Mouse (Mus musculus) midbrain, embryonic 12.5 days (tissue): ENCODE measurements at regions not wholly inside any gene's neighbourhood (a gene's known extent, or its start where the extent isn't known, plus 50 kb on each side); places are given as distances from the start of the nearest gene placed in this dataset.
"Not testable (repeated sequence)": the region's sequence is repeated elsewhere in the genome, so short reads cannot be mapped to it uniquely, and the experiment has no call there.

Experiments
- ATAC-seq: fragments of 200-750 bp; cut with Nextera tagmentation; 2 replicates; pipeline ENCODE4 v1.8.0; 2017; ENCODE audit warnings: low read depth, moderate TSS enrichment, moderate library complexity; ENCODE audit not compliant: low FRiP score
- H3K27ac ChIP-seq: fragments of 300-500 bp; sonication (generic); replicated peaks from 2 replicates; pipeline ENCODE4 v1.5.1; 2016; ENCODE audit warnings: mild to moderate bottlenecking
- H3K27me3 ChIP-seq: fragments of 300-500 bp; sonication (generic); 2 replicates; pipeline ENCODE4 v1.6.1; 2016; ENCODE audit warnings: mild to moderate bottlenecking
- H3K36me3 ChIP-seq: fragments of 300-500 bp; sonication (generic); 2 replicates; pipeline ENCODE4 v1.6.1; 2016
- H3K4me1 ChIP-seq: fragments of 300-500 bp; sonication (generic); 2 replicates; pipeline ENCODE4 v1.6.1; 2016
- H3K4me2 ChIP-seq: fragments of 300-500 bp; sonication (generic); replicated peaks from 2 replicates; pipeline ENCODE4 v1.6.1; 2016; ENCODE audit warnings: mild to moderate bottlenecking, moderate library complexity
- H3K4me3 ChIP-seq: fragments of 300-500 bp; sonication (generic); 2 replicates; pipeline ENCODE4 v1.5.1; 2016; ENCODE audit warnings: mild to moderate bottlenecking
- H3K9ac ChIP-seq: fragments of 300-500 bp; sonication (generic); replicated peaks from 2 replicates; pipeline ENCODE4 v1.6.1; 2016; ENCODE audit warnings: mild to moderate bottlenecking, moderate library complexity
- H3K9me3 ChIP-seq: fragments of 300-500 bp; sonication (generic); 2 replicates; pipeline ENCODE4 v1.6.1; 2016; ENCODE audit warnings: mild to moderate bottlenecking
- whole genome bisulfite sequencing: fragments of 180-500 bp; shearing (Covaris S2); methylation state at CpG from one replicate; pipeline ENCODE4 v1.1.7; 2016; 5-methylcytosine and 5-hydroxymethylcytosine counted together

- Histone ChIP-seq H3K9me3 (no peaks in the 10 kb centered on the region), H3K9ac (no peak overlapping the region), H3K4me2 (no peak overlapping the region), H3K27ac (no peak overlapping the region), H3K4me1 (no peaks in the 10 kb centered on the region), H3K36me3 (no peaks in the 10 kb centered on the region), H3K4me3 (no peak overlapping the region), H3K27me3 (no peaks in the 10 kb centered on the region)
- WGBS: 85% methylated on average over 3 of the region's 3 CpGs
- ATAC-seq: no peak
Measured at GRCm38 (mm10) chr13:5920422-5920821, 59.1 kb downstream of the Klf6 start.

GRCm38 (mm10) chr13:5931433-5931832 lies 70.2 kb downstream of the Klf6 start:
- Histone ChIP-seq H3K9ac (no peak overlapping the region), H3K4me1 (no peaks in the 10 kb centered on the region), H3K27ac (no peak overlapping the region), H3K4me2 (no peak overlapping the region), H3K27me3 (no peaks in the 10 kb centered on the region), H3K36me3 (no peaks in the 10 kb centered on the region), H3K9me3 (no peaks in the 10 kb centered on the region), H3K4me3 (no peak overlapping the region)
- no peak for ATAC-seq
- 92% methylated on average over 2 of the region's 2 CpGs for WGBS

GRCm38 (mm10) chr13:5937436-5937835 lies 76.2 kb downstream of the Klf6 start:
- Histone ChIP-seq H3K27ac (no peak overlapping the region), H3K36me3 (no peaks in the 10 kb centered on the region), H3K4me2 (no peak overlapping the region)

GRCm38 (mm10) chr13:5937970-5938369 lies 76.7 kb downstream of the Klf6 start:
- 89% methylated on average over 4 of the region's 4 CpGs for WGBS
- no peaks in the 10 kb centered on the region for H3K4me1 ChIP-seq
- H3K36me3 ChIP-seq: no peaks in the 10 kb centered on the region
- H3K27me3 ChIP-seq: no peaks in the 10 kb centered on the region
- no peak overlapping the region for H3K4me3 ChIP-seq
- H3K9ac ChIP-seq: no peak overlapping the region
- H3K4me2 ChIP-seq: no peak overlapping the region
- no peak for ATAC-seq
- no peak overlapping the region for H3K27ac ChIP-seq
- H3K9me3 ChIP-seq: no peaks in the 10 kb centered on the region

More at GRCm38 (mm10) chr13:5937436-5937835, 76.2 kb downstream of the Klf6 start:
- H3K4me3 ChIP-seq: no peak overlapping the region
- no peaks in the 10 kb centered on the region for H3K4me1 ChIP-seq
- ATAC-seq: no peak
- H3K9me3 ChIP-seq: no peaks in the 10 kb centered on the region
- no peak overlapping the region for H3K9ac ChIP-seq
- no peaks in the 10 kb centered on the region for H3K27me3 ChIP-seq
- WGBS: 94% methylated on average over 2 of the region's 2 CpGs

GRCm38 (mm10) chr13:5939368-5939767 lies 78.1 kb downstream of the Klf6 start:
- no peak overlapping the region for H3K4me2 ChIP-seq
- H3K27me3 ChIP-seq: no peaks in the 10 kb centered on the region
- no peaks in the 10 kb centered on the region for H3K9me3 ChIP-seq
- no peak for ATAC-seq
- no peak overlapping the region for H3K9ac ChIP-seq
- H3K4me1 ChIP-seq: no peaks in the 10 kb centered on the region
- 93% methylated on average over 3 of the region's 3 CpGs for WGBS
- no peak overlapping the region for H3K4me3 ChIP-seq
- H3K27ac ChIP-seq: no peak overlapping the region
- H3K36me3 ChIP-seq: no peaks in the 10 kb centered on the region

- H3K4me3 ChIP-seq: no peak overlapping the region
- no peak overlapping the region for H3K4me2 ChIP-seq
- no peaks in the 10 kb centered on the region for H3K9me3 ChIP-seq
- H3K27ac ChIP-seq: no peak overlapping the region
- H3K9ac ChIP-seq: no peak overlapping the region
- H3K4me1 ChIP-seq: no peaks in the 10 kb centered on the region
- no peaks in the 10 kb centered on the region for H3K27me3 ChIP-seq
- no peaks in the 10 kb centered on the region for H3K36me3 ChIP-seq
- 82% methylated on average over 2 of the region's 2 CpGs for WGBS
- ATAC-seq: no peak
Measured at GRCm38 (mm10) chr13:5952863-5953262, 91.6 kb downstream of the Klf6 start.

- H3K27ac ChIP-seq, H3K4me3 ChIP-seq, H3K27me3 ChIP-seq, H3K36me3 ChIP-seq, H3K4me1 ChIP-seq, ATAC-seq, H3K9me3 ChIP-seq, H3K4me2 ChIP-seq, H3K9ac ChIP-seq: not testable (repeated sequence)
Measured at GRCm38 (mm10) chr13:5955121-5955520, 93.8 kb downstream of the Klf6 start.

GRCm38 (mm10) chr13:5956145-5956544 lies 94.9 kb downstream of the Klf6 start:
- ATAC-seq: no peak
- no peaks in the 10 kb centered on the region for H3K27me3 ChIP-seq
- 57% methylated on average over 1 of the region's 1 CpGs for WGBS
- H3K27ac ChIP-seq: no peak overlapping the region
- no peak overlapping the region for H3K4me2 ChIP-seq
- no peak overlapping the region for H3K4me3 ChIP-seq
- no peaks in the 10 kb centered on the region for H3K4me1 ChIP-seq
- H3K36me3 ChIP-seq: no peaks in the 10 kb centered on the region
- no peak overlapping the region for H3K9ac ChIP-seq
- no peaks in the 10 kb centered on the region for H3K9me3 ChIP-seq

GRCm38 (mm10) chr13:5962947-5963346 lies 101.7 kb downstream of the Klf6 start:
- Histone ChIP-seq H3K27me3 (no peaks in the 10 kb centered on the region), H3K36me3 (no peaks in the 10 kb centered on the region), H3K4me2 (no peak overlapping the region), H3K27ac (no peak overlapping the region), H3K9ac (no peak overlapping the region), H3K9me3 (no peaks in the 10 kb centered on the region), H3K4me3 (no peak overlapping the region), H3K4me1 (no peaks in the 10 kb centered on the region)
- 94% methylated on average over 1 of the region's 1 CpGs for WGBS
- ATAC-seq: no peak

GRCm38 (mm10) chr13:5964626-5965025 lies 103.3 kb downstream of the Klf6 start:
- Histone ChIP-seq H3K36me3 (no peaks in the 10 kb centered on the region), H3K27ac (no peak overlapping the region), H3K4me2 (no peak overlapping the region), H3K9ac (no peak overlapping the region), H3K4me3 (no peak overlapping the region), H3K27me3 (no peaks in the 10 kb centered on the region), H3K9me3 (no peaks in the 10 kb centered on the region), H3K4me1 (no peaks in the 10 kb centered on the region)
- 96% methylated on average over 1 of the region's 1 CpGs for WGBS
- ATAC-seq: no peak

- Histone ChIP-seq H3K9me3 (no peaks in the 10 kb centered on the region), H3K9ac (no peak overlapping the region), H3K4me1 (no peaks in the 10 kb centered on the region), H3K27ac (no peak overlapping the region), H3K27me3 (no peaks in the 10 kb centered on the region), H3K4me3 (no peak overlapping the region), H3K4me2 (no peak overlapping the region), H3K36me3 (no peaks in the 10 kb centered on the region)
- no peak for ATAC-seq
- WGBS: 74% methylated on average over 1 of the region's 1 CpGs
Measured at GRCm38 (mm10) chr13:5978615-5979014, 117.3 kb downstream of the Klf6 start.

GRCm38 (mm10) chr13:5987491-5987890 lies 126.2 kb downstream of the Klf6 start:
- H3K4me1 ChIP-seq: no peaks in the 10 kb centered on the region
- no peak overlapping the region for H3K9ac ChIP-seq
- no peaks in the 10 kb centered on the region for H3K27me3 ChIP-seq
- H3K27ac ChIP-seq: no peak overlapping the region
- H3K4me2 ChIP-seq: no peak overlapping the region
- no peak overlapping the region for H3K4me3 ChIP-seq
- no peak for ATAC-seq
- H3K36me3 ChIP-seq: no peaks in the 10 kb centered on the region
- WGBS: 90% methylated on average over 2 of the region's 2 CpGs
- no peaks in the 10 kb centered on the region for H3K9me3 ChIP-seq

GRCm38 (mm10) chr13:5988407-5988806 lies 127.1 kb downstream of the Klf6 start:
- Histone ChIP-seq H3K4me1 (no peaks in the 10 kb centered on the region), H3K27me3 (no peaks in the 10 kb centered on the region), H3K9me3 (no peaks in the 10 kb centered on the region), H3K27ac (no peak overlapping the region), H3K4me2 (no peak overlapping the region), H3K4me3 (no peak overlapping the region), H3K36me3 (no peaks in the 10 kb centered on the region), H3K9ac (no peak overlapping the region)
- no peak for ATAC-seq
- 88% methylated on average over 7 of the region's 7 CpGs for WGBS
